Mouse (Mus musculus): ENCODE data around the gene Tnk1. TPM values are rescaled to one million over a fixed set of nuclear protein-coding genes. Genes with fewer than 3 reads are reported as not detected.
"Not testable (repeated sequence)": the region's sequence is repeated elsewhere in the genome, so short reads cannot be mapped to it uniquely, and the experiment has no call there.

Gene Tnk1
- polyA plus RNA-seq, 1 experiment from 2014 or later = not detected

DNA sequence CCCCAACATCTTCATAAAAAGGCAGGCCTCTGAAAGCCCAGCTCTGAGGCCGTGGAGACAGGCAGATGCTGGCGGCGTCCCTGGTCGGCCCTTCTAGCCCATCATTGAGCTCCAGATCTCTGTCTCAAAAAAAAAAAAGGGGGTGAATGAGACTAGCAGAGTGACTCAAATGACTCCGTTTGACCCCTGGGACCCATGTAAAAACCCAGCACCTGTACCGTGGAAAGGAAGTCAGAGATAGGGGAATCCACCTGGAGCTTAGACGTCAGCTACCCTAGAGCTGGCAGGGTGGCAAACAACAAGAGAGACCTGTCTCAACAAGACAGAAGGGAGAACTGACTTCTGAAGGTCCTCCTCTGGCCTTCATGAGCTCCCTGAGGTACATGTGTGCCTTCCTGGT lies 13.3 kb upstream of the Tnk1 start:
- no peaks in the 10 kb centered on the region for H3K9me3 ChIP-seq (ENCODE audit: control insufficient read depth, low read length)
- H3K4me2 ChIP-seq (replicated peaks) = no peak overlapping the region
- DNase-seq (ENCODE audit: low spot score) (no peak), ATAC-seq (ENCODE audit: low FRiP score) (no peak)
- no peak overlapping the region for H3K9ac ChIP-seq
- no peaks in the 10 kb centered on the region for H3K27me3 ChIP-seq (ENCODE audit: control insufficient read depth, insufficient read depth, low read length)
- no peaks in the 10 kb centered on the region for H3K36me3 ChIP-seq (replicated peaks; ENCODE audit: control insufficient read depth, insufficient read depth)
- WGBS = 94% methylated on average over 7 of the region's 7 CpGs
- no peak overlapping the region for H3K4me3 ChIP-seq (replicated peaks; ENCODE audit: low read length)
- H3K27ac ChIP-seq = no peak overlapping the region
- no peaks in the 10 kb centered on the region for H3K4me1 ChIP-seq (replicated peaks; ENCODE audit: control insufficient read depth, insufficient read depth, low read length)

DNA sequence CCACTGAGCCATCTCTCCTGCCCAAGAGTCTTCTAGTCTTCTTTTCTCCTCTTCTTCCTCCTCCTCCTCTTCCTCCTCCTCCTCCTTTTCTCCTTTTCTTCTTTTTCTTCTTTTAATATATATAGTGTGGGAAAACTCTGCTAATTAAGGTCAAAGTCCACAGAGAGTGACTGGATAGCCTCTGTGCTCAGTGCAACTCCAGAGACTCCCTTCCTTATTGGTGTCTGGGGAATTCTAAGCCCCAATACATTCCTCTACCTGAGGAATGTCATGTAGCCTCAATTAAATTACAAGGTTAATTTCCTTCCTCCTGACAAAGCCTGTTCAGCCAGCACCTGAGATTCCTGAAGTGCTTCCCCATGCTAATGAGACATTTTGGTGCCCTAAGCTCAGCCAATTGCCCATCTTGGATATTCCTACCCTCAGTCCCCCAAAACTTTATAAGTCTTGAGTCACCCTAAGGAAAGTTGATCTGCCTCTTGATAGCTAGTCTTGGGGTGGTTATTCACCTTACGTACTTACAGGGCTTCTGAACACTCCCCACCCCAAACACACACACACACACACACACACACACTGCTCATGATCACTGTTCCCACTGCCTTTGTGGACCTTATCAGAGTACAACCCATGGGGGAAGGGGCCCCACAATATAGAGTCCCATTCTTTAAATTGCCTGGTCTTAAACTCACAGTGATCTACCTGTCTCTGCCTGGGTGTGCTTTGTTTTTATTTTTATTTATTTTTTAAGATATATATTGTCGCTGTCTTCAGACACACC lies 11.9 kb upstream of the Tnk1 start:
- no peaks in the 10 kb centered on the region for H3K9me3 ChIP-seq (ENCODE audit: control insufficient read depth, low read length)
- H3K4me2 ChIP-seq (replicated peaks) = no peak overlapping the region
- H3K4me3 ChIP-seq (replicated peaks; ENCODE audit: low read length) = no peak overlapping the region
- H3K9ac ChIP-seq = no peak overlapping the region
- no peaks in the 10 kb centered on the region for H3K36me3 ChIP-seq (replicated peaks; ENCODE audit: control insufficient read depth, insufficient read depth)
- ATAC-seq (ENCODE audit: low FRiP score) = no peak
- no peaks in the 10 kb centered on the region for H3K4me1 ChIP-seq (replicated peaks; ENCODE audit: control insufficient read depth, insufficient read depth, low read length)
- no peak for DNase-seq (ENCODE audit: low spot score)
- 93% methylated on average over 2 of the region's 2 CpGs for WGBS
- no peak overlapping the region for H3K27ac ChIP-seq
- no peaks in the 10 kb centered on the region for H3K27me3 ChIP-seq (ENCODE audit: control insufficient read depth, insufficient read depth, low read length)

DNA sequence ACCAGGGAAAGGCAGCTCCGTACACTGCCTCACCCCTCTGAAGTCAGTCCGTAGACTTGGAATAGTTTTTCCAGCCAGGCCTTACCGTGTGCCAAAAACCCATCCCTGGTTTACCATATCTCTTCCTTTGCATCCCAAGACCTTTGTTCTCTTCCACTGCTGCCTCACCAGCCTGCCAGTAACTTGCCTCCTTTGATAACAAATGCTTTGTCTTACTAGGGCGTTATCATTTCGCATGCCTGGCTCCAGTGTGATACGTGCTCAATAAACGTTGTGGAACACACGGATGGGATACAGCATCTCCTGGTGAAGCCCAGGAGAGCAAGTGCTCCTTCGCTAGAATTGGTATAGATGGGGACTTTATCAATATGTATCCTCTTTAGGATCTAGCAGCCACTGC lies 8.8 kb upstream of the Tnk1 start:
- Histone ChIP-seq H3K4me2 (replicated peaks) (no peak overlapping the region), H3K4me3 (replicated peaks; ENCODE audit: low read length) (no peak overlapping the region), H3K27me3 (ENCODE audit: control insufficient read depth, insufficient read depth, low read length) (no peaks in the 10 kb centered on the region), H3K27ac (no peak overlapping the region), H3K9me3 (ENCODE audit: control insufficient read depth, low read length) (no peaks in the 10 kb centered on the region), H3K4me1 (replicated peaks; ENCODE audit: control insufficient read depth, insufficient read depth, low read length) (no peaks in the 10 kb centered on the region), H3K9ac (no peak overlapping the region), H3K36me3 (replicated peaks; ENCODE audit: control insufficient read depth, insufficient read depth) (no peaks in the 10 kb centered on the region)
- WGBS = 69% methylated on average over 9 of the region's 9 CpGs
- DNase-seq (ENCODE audit: low spot score) (no peak), ATAC-seq (ENCODE audit: low FRiP score) (no peak)

DNA sequence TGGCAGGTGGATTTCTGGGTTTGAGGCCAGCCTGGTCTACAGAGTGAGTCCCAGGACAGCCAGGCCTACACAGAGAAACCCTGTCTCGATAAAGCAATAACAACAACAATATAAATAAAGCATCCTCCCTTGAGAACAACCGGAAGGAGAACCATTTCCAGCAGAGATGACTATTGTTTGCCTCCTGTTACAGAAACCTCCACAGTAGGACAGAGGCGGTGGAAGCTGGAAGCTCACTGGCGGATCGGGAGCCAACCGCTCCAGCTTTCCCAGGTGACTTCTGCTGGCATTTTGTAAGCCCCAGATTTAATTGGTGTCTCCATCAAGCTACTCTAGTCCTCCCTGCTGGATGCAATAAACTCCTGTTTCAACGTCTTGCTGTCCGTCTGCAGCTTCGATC lies 7.0 kb upstream of the Tnk1 start:
- WGBS = 78% methylated on average over 9 of the region's 9 CpGs
- DNase-seq (ENCODE audit: low spot score) (no peak), ATAC-seq (ENCODE audit: low FRiP score) (no peak)
- no peaks in the 10 kb centered on the region for H3K4me1 ChIP-seq (replicated peaks; ENCODE audit: control insufficient read depth, insufficient read depth, low read length)
- no peak overlapping the region for H3K4me2 ChIP-seq (replicated peaks)
- H3K27ac ChIP-seq = no peak overlapping the region
- H3K27me3 ChIP-seq (ENCODE audit: control insufficient read depth, insufficient read depth, low read length) = no peaks in the 10 kb centered on the region
- no peak overlapping the region for H3K9ac ChIP-seq
- H3K4me3 ChIP-seq (replicated peaks; ENCODE audit: low read length) = no peak overlapping the region
- H3K36me3 ChIP-seq (replicated peaks; ENCODE audit: control insufficient read depth, insufficient read depth) = no peaks in the 10 kb centered on the region
- H3K9me3 ChIP-seq (ENCODE audit: control insufficient read depth, low read length) = no peaks in the 10 kb centered on the region

DNA sequence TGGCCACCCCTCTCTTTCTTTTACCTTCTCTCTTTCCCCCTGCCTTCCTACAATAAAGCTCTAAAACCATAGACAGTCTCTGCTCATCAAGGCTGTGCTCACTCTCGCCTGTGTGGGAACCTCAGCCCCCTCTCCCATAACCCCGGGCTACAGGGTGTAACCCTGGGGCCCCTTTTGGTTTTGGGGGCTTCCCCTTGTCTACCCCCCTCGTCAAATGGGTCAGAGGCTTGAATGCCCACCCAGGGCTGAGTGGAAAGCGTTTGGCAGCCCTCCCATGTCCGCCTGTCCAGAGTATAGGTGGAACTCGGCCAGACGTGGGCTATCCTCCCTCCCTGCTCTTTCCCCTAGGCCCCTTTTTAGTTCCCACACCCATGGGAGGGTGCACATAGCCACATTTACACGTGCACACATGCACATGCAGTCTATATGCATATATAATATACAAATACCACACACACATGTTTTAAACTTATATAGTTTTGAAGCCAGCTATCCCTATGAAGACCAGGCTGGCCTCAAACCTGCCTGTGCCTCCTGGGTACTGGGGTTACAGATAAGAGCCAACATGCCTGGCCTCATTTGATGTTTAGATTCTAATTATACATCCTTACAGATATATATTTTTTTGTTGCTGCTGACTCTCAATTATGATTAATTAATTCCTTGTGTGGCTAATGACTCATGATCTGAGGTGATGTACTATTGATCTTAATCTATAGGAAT lies 5.8 kb upstream of the Tnk1 start:
- Histone ChIP-seq H3K9me3 (ENCODE audit: control insufficient read depth, low read length) (no peaks in the 10 kb centered on the region), H3K27me3 (ENCODE audit: control insufficient read depth, insufficient read depth, low read length) (0 out of 2 replicates have a peak, but pooled peaks cover 4% of the 10 kb centered on the region), H3K4me2 (replicated peaks) (no peak overlapping the region), H3K36me3 (replicated peaks; ENCODE audit: control insufficient read depth, insufficient read depth) (no peaks in the 10 kb centered on the region), H3K4me1 (replicated peaks; ENCODE audit: control insufficient read depth, insufficient read depth, low read length) (no peaks in the 10 kb centered on the region), H3K9ac (no peak overlapping the region), H3K4me3 (replicated peaks; ENCODE audit: low read length) (no peak overlapping the region), H3K27ac (no peak overlapping the region)
- DNase-seq (ENCODE audit: low spot score) = no peak
- 56% methylated on average over 8 of the region's 8 CpGs for WGBS
- ATAC-seq (ENCODE audit: low FRiP score) = no peak

DNA sequence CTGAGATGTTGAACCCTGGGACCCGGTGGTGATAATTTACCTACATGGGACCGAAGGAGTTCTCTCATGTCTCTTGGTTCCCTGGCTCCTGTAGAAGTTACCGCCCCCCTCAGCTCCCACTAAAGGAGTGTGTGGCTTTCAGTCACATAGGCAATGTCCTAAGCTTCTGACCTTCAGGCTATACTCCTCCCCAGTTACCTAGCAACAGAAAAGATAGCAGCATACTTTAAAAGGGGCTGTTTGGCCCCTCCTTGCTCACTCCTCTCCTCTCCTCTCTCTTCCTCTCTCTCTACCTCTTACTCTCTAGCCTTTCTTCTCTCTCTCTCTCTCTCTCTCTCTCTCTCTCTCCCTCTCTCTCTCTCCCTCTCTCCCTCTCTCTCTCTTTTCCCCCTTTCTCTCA lies 5.2 kb upstream of the Tnk1 start:
- not testable (repeated sequence) for H3K4me2 ChIP-seq (replicated peaks); H3K9ac ChIP-seq; H3K9me3 ChIP-seq (ENCODE audit: control insufficient read depth, low read length); H3K36me3 ChIP-seq (replicated peaks; ENCODE audit: control insufficient read depth, insufficient read depth); H3K27ac ChIP-seq; DNase-seq (ENCODE audit: low spot score); ATAC-seq (ENCODE audit: low FRiP score); H3K4me3 ChIP-seq (replicated peaks; ENCODE audit: low read length); H3K4me1 ChIP-seq (replicated peaks; ENCODE audit: control insufficient read depth, insufficient read depth, low read length)
- H3K27me3 ChIP-seq (ENCODE audit: control insufficient read depth, insufficient read depth, low read length) = peaks cover 10% of the 10 kb centered on the region; the same call in 1 of the 2 replicates
- WGBS = 77% methylated on average over 3 of the region's 3 CpGs

DNA sequence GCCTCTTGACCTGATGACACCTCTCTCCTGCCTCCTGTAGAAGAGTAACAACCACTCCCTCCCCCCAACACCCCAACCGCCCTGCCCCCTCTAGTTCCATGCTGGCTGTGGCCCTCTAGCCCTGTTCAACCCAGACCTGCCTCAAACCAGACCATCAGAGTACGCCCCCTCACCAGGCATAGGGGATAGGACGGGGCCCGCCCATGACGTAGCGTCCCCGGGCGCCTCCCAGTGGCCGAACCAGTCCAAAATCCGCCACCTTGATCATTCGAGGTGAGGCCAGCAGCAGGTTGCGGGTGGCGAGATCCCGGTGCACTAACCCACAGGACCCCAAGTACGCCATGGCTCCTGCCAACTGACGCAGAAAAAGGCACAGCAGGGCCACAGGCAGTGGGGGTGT lies 3.2 kb downstream of the Tnk1 start:
- H3K27ac ChIP-seq = no peak overlapping the region
- no peaks in the 10 kb centered on the region for H3K9me3 ChIP-seq (ENCODE audit: control insufficient read depth, low read length)
- ATAC-seq (ENCODE audit: low FRiP score) = no peak
- 16% methylated on average over 16 of the region's 16 CpGs for WGBS
- H3K27me3 ChIP-seq (ENCODE audit: control insufficient read depth, insufficient read depth, low read length) = peaks cover 23% of the 10 kb centered on the region
- H3K4me3 ChIP-seq (replicated peaks; ENCODE audit: low read length) = no peak overlapping the region
- peaks cover 14% of the 10 kb centered on the region for H3K36me3 ChIP-seq (replicated peaks; ENCODE audit: control insufficient read depth, insufficient read depth)
- H3K4me1 ChIP-seq (replicated peaks; ENCODE audit: control insufficient read depth, insufficient read depth, low read length) = no peaks in the 10 kb centered on the region
- DNase-seq (ENCODE audit: low spot score) = no peak
- H3K9ac ChIP-seq = no peak overlapping the region
- no peak overlapping the region for H3K4me2 ChIP-seq (replicated peaks)

DNA sequence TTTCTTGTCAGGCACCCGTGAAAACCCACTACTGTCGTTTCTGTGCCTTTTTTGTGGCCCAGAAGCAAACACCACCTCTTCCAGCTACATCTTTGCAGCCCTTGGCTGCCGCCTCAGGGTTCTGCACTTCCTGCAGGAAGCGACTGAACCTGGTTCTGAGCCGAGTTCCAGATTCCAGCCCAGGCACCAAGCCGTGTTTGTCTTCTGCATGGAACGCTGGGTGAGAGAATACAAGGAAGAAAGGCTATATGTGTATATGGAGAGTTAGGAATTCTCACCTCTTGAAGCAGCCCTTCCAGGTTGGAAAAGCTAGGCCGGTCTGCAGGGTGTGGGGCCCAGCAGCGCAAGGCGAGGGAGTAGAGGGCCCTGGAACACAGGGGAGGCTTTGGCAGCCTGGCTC lies 3.9 kb downstream of the Tnk1 start:
- peaks cover 20% of the 10 kb centered on the region for H3K36me3 ChIP-seq (replicated peaks; ENCODE audit: control insufficient read depth, insufficient read depth)
- no peak overlapping the region for H3K4me3 ChIP-seq (replicated peaks; ENCODE audit: low read length)
- no peak overlapping the region for H3K4me2 ChIP-seq (replicated peaks)
- ATAC-seq (ENCODE audit: low FRiP score) = no peak
- no peak overlapping the region for H3K9ac ChIP-seq
- no peaks in the 10 kb centered on the region for H3K9me3 ChIP-seq (ENCODE audit: control insufficient read depth, low read length)
- 88% methylated on average over 10 of the region's 10 CpGs for WGBS
- H3K27me3 ChIP-seq (ENCODE audit: control insufficient read depth, insufficient read depth, low read length) = peaks cover 20% of the 10 kb centered on the region
- no peak for DNase-seq (ENCODE audit: low spot score)
- no peaks in the 10 kb centered on the region for H3K4me1 ChIP-seq (replicated peaks; ENCODE audit: control insufficient read depth, insufficient read depth, low read length)
- no peak overlapping the region for H3K27ac ChIP-seq

DNA sequence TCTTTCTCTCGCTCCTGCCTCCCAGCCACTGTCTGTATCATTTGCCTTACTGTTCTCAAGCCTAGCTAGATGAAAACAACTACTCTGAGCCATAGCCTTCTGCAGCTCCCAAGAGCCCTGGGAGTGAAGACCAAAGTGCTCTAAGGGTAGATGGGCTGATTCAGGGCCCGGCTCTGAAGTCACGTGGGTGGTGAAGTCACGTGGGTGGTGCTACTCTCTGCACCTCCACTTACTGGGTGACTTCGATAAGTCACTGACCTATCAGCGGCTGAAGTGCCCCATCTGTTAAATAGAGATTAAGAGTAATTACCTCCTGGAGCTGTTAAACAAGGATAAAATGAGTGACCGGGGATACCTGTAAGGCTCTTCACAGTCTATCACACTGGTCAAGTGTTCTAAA lies 4.5 kb downstream of the Tnk1 start:
- Histone ChIP-seq H3K9me3 (ENCODE audit: control insufficient read depth, low read length) (no peaks in the 10 kb centered on the region), H3K4me1 (replicated peaks; ENCODE audit: control insufficient read depth, insufficient read depth, low read length) (no peaks in the 10 kb centered on the region), H3K9ac (no peak overlapping the region), H3K36me3 (replicated peaks; ENCODE audit: control insufficient read depth, insufficient read depth) (peaks cover 27% of the 10 kb centered on the region), H3K27me3 (ENCODE audit: control insufficient read depth, insufficient read depth, low read length) (peaks cover 16% of the 10 kb centered on the region), H3K4me2 (replicated peaks) (no peak overlapping the region), H3K4me3 (replicated peaks; ENCODE audit: low read length) (no peak overlapping the region), H3K27ac (no peak overlapping the region)
- no peak for ATAC-seq (ENCODE audit: low FRiP score)
- 74% methylated on average over 7 of the region's 7 CpGs for WGBS
- DNase-seq (ENCODE audit: low spot score) = no peak

All from hindbrain, embryonic 14.5 days (tissue).